Mouse (Mus musculus): ENCODE results near the gene Fam199x. TPM values are rescaled to one million over a fixed set of nuclear protein-coding genes. Genes with fewer than 3 reads are reported as not detected.

Fam199x gene
- total RNA-seq, 2 experiments from 2014 or later = 7.9 to 9.1 TPM

Other genes with a start within 250 kb of the Fam199x start
- gene Plp1, start 226.9 kb upstream of the Fam199x start, total RNA-seq (2021) = 1,000 to 10,000 TPM in 1 of 2 experiments, 100 to 1,000 TPM in 1; 891 to 1,070 TPM
- gene Rab9b, start 180.8 kb upstream of the Fam199x start, total RNA-seq (2021) = 10 to 100 TPM; 15.2 to 19.8 TPM
- not detected for gene H2bfm, start 122.3 kb upstream of the Fam199x start, total RNA-seq (2021)
- 10 to 100 TPM in 1 of 2 experiments, 1 to 10 TPM in 1; 9.7 to 13.4 TPM for gene Tmsb15b2, start 74.1 kb upstream of the Fam199x start, total RNA-seq (2021)
- 1 to 10 TPM; 3.1 to 3.8 TPM for gene Tmsb15l, start 72.7 kb upstream of the Fam199x start, total RNA-seq (2021)
- gene Tmsb15b1, start 72.7 kb upstream of the Fam199x start, total RNA-seq (2021) = 1 to 10 TPM; 3.0 to 7.7 TPM
- 100 to 1,000 TPM; 240 to 266 TPM for gene Zcchc18, start 56.4 kb upstream of the Fam199x start, total RNA-seq (2021)
- 10 to 100 TPM; 23.0 to 32.1 TPM for gene Slc25a53, start 11.3 kb upstream of the Fam199x start, total RNA-seq (2021)
- not detected for gene Esx1, start 72.5 kb downstream of the Fam199x start, total RNA-seq (2021)

Data from left cerebral cortex, postnatal 25 days (tissue).